Mouse (Mus musculus): Measurements from ENCODE around the gene 4930412O13Rik. TPM values are rescaled to one million over a fixed set of nuclear protein-coding genes. Genes with fewer than 3 reads are reported as not detected.
A peak's percentile ranks its signal among the peaks of the same experiment; 100 is the strongest.

Gene 4930412O13Rik
- polyA plus RNA-seq, 1 experiment from 2014 or later, result 0.36 TPM

- Histone ChIP-seq H3K27me3 (ENCODE audit: control insufficient read depth, insufficient read depth, low read length) (peaks cover 98% of the 10 kb centered on the region), H3K27ac (no peak overlapping the region), H3K36me3 (replicated peaks; ENCODE audit: control insufficient read depth, insufficient read depth) (no peaks in the 10 kb centered on the region), H3K4me3 (replicated peaks; ENCODE audit: low read length) (no peak overlapping the region), H3K9ac (no peak overlapping the region), H3K4me2 (replicated peaks) (no peak overlapping the region), H3K9me3 (ENCODE audit: control insufficient read depth, low read length) (no peaks in the 10 kb centered on the region), H3K4me1 (replicated peaks; ENCODE audit: control insufficient read depth, insufficient read depth, low read length) (no peaks in the 10 kb centered on the region)
- ATAC-seq (ENCODE audit: low FRiP score), result no peak
- 4% methylated on average over 5 of the region's 5 CpGs for WGBS
- DNase-seq (ENCODE audit: low spot score), result no peak
Measured at GRCm38 (mm10) chr2:9890906-9891305, 9.9 kb downstream of the 4930412O13Rik start.

- Histone ChIP-seq H3K9ac (no peak overlapping the region), H3K9me3 (ENCODE audit: control insufficient read depth, low read length) (no peaks in the 10 kb centered on the region), H3K36me3 (replicated peaks; ENCODE audit: control insufficient read depth, insufficient read depth) (no peaks in the 10 kb centered on the region), H3K4me2 (replicated peaks) (no peak overlapping the region), H3K27ac (peak overlapping the region; percentile 47; the same call in 1 of the 2 replicates), H3K4me3 (replicated peaks; ENCODE audit: low read length) (no peak overlapping the region), H3K27me3 (ENCODE audit: control insufficient read depth, insufficient read depth, low read length) (peaks cover 98% of the 10 kb centered on the region), H3K4me1 (replicated peaks; ENCODE audit: control insufficient read depth, insufficient read depth, low read length) (no peaks in the 10 kb centered on the region; the same call in 1 of the 2 replicates)
- WGBS, result 5% methylated on average over 7 of the region's 7 CpGs
- ATAC-seq (ENCODE audit: low FRiP score) (no peak), DNase-seq (ENCODE audit: low spot score) (no peak)
Measured at GRCm38 (mm10) chr2:9892541-9892940, 11.5 kb downstream of the 4930412O13Rik start.

GRCm38 (mm10) chr2:9893272-9893953 lies 12.4 kb downstream of the 4930412O13Rik start:
- 3% methylated on average over 6 of the region's 6 CpGs for WGBS
- Histone ChIP-seq H3K36me3 (replicated peaks; ENCODE audit: control insufficient read depth, insufficient read depth) (no peaks in the 10 kb centered on the region), H3K9ac (no peak overlapping the region), H3K27ac (no peak overlapping the region), H3K9me3 (ENCODE audit: control insufficient read depth, low read length) (no peaks in the 10 kb centered on the region), H3K27me3 (ENCODE audit: control insufficient read depth, insufficient read depth, low read length) (peaks cover 98% of the 10 kb centered on the region), H3K4me1 (replicated peaks; ENCODE audit: control insufficient read depth, insufficient read depth, low read length) (no peaks in the 10 kb centered on the region; the same call in 1 of the 2 replicates), H3K4me2 (replicated peaks) (no peak overlapping the region), H3K4me3 (replicated peaks; ENCODE audit: low read length) (no peak overlapping the region)
- no peak for DNase-seq (ENCODE audit: low spot score)
- no peak for ATAC-seq (ENCODE audit: low FRiP score)

GRCm38 (mm10) chr2:9894836-9895593 lies 14.0 kb downstream of the 4930412O13Rik start:
- ATAC-seq (ENCODE audit: low FRiP score), result no peak
- Histone ChIP-seq H3K27ac (no peak overlapping the region), H3K4me3 (replicated peaks; ENCODE audit: low read length) (no peak overlapping the region), H3K9me3 (ENCODE audit: control insufficient read depth, low read length) (no peaks in the 10 kb centered on the region), H3K9ac (no peak overlapping the region), H3K4me2 (replicated peaks) (no peak overlapping the region), H3K27me3 (ENCODE audit: control insufficient read depth, insufficient read depth, low read length) (peaks cover 98% of the 10 kb centered on the region), H3K4me1 (replicated peaks; ENCODE audit: control insufficient read depth, insufficient read depth, low read length) (no peaks in the 10 kb centered on the region; the same call in 1 of the 2 replicates), H3K36me3 (replicated peaks; ENCODE audit: control insufficient read depth, insufficient read depth) (no peaks in the 10 kb centered on the region)
- 2% methylated on average over 19 of the region's 19 CpGs for WGBS
- no peak for DNase-seq (ENCODE audit: low spot score)

- WGBS, result under 1% methylated on average over 22 of the region's 22 CpGs
- Histone ChIP-seq H3K4me2 (replicated peaks) (peak overlapping the region; percentile 30), H3K4me1 (replicated peaks; ENCODE audit: control insufficient read depth, insufficient read depth, low read length) (no peaks in the 10 kb centered on the region; the same call in 1 of the 2 replicates), H3K27ac (no peak overlapping the region), H3K9me3 (ENCODE audit: control insufficient read depth, low read length) (no peaks in the 10 kb centered on the region), H3K36me3 (replicated peaks; ENCODE audit: control insufficient read depth, insufficient read depth) (no peaks in the 10 kb centered on the region), H3K9ac (no peak overlapping the region), H3K4me3 (replicated peaks; ENCODE audit: low read length) (no peak overlapping the region), H3K27me3 (ENCODE audit: control insufficient read depth, insufficient read depth, low read length) (peaks cover 86% of the 10 kb centered on the region)
- no peak for ATAC-seq (ENCODE audit: low FRiP score)
- no peak for DNase-seq (ENCODE audit: low spot score)
Measured at GRCm38 (mm10) chr2:9896097-9896770, 15.2 kb downstream of the 4930412O13Rik start.

- 3% methylated on average over 8 of the region's 8 CpGs for WGBS
- H3K9ac ChIP-seq, result no peak overlapping the region
- no peak overlapping the region for H3K4me2 ChIP-seq (replicated peaks)
- ATAC-seq (ENCODE audit: low FRiP score), result no peak
- H3K36me3 ChIP-seq (replicated peaks; ENCODE audit: control insufficient read depth, insufficient read depth), result no peaks in the 10 kb centered on the region
- DNase-seq (ENCODE audit: low spot score), result no peak
- H3K27ac ChIP-seq, result no peak overlapping the region
- H3K4me1 ChIP-seq (replicated peaks; ENCODE audit: control insufficient read depth, insufficient read depth, low read length), result no peaks in the 10 kb centered on the region; the same call in 1 of the 2 replicates
- H3K27me3 ChIP-seq (ENCODE audit: control insufficient read depth, insufficient read depth, low read length), result peaks cover 71% of the 10 kb centered on the region
- H3K9me3 ChIP-seq (ENCODE audit: control insufficient read depth, low read length), result no peaks in the 10 kb centered on the region
- H3K4me3 ChIP-seq (replicated peaks; ENCODE audit: low read length), result no peak overlapping the region
Measured at GRCm38 (mm10) chr2:9897846-9898245, 16.8 kb downstream of the 4930412O13Rik start.

- 68% methylated on average over 14 of the region's 14 CpGs for WGBS
- no peaks in the 10 kb centered on the region for H3K9me3 ChIP-seq (ENCODE audit: control insufficient read depth, low read length)
- no peak for ATAC-seq (ENCODE audit: low FRiP score)
- H3K9ac ChIP-seq, result no peak overlapping the region
- H3K4me3 ChIP-seq (replicated peaks; ENCODE audit: low read length), result no peak overlapping the region
- H3K4me1 ChIP-seq (replicated peaks; ENCODE audit: control insufficient read depth, insufficient read depth, low read length), result no peaks in the 10 kb centered on the region
- DNase-seq (ENCODE audit: low spot score), result no peak
- H3K36me3 ChIP-seq (replicated peaks; ENCODE audit: control insufficient read depth, insufficient read depth), result no peaks in the 10 kb centered on the region
- H3K27me3 ChIP-seq (ENCODE audit: control insufficient read depth, insufficient read depth, low read length), result peaks cover 10% of the 10 kb centered on the region
- no peak overlapping the region for H3K4me2 ChIP-seq (replicated peaks)
- H3K27ac ChIP-seq, result no peak overlapping the region
Measured at GRCm38 (mm10) chr2:9903854-9904560, 23.0 kb downstream of the 4930412O13Rik start.

- Histone ChIP-seq H3K9ac (no peak overlapping the region), H3K27me3 (ENCODE audit: control insufficient read depth, insufficient read depth, low read length) (no peaks in the 10 kb centered on the region; the same call in 1 of the 2 replicates), H3K4me2 (replicated peaks) (no peak overlapping the region), H3K36me3 (replicated peaks; ENCODE audit: control insufficient read depth, insufficient read depth) (no peaks in the 10 kb centered on the region), H3K4me1 (replicated peaks; ENCODE audit: control insufficient read depth, insufficient read depth, low read length) (no peaks in the 10 kb centered on the region), H3K4me3 (replicated peaks; ENCODE audit: low read length) (no peak overlapping the region), H3K9me3 (ENCODE audit: control insufficient read depth, low read length) (no peaks in the 10 kb centered on the region), H3K27ac (no peak overlapping the region)
- WGBS, result 11% methylated on average over 11 of the region's 11 CpGs
- no peak for DNase-seq (ENCODE audit: low spot score)
- ATAC-seq (ENCODE audit: low FRiP score), result no peak
Measured at GRCm38 (mm10) chr2:9905995-9906394, 24.9 kb downstream of the 4930412O13Rik start.

GRCm38 (mm10) chr2:9917602-9918001 lies 36.5 kb downstream of the 4930412O13Rik start:
- DNase-seq (ENCODE audit: low spot score) (no peak), ATAC-seq (ENCODE audit: low FRiP score) (no peak)
- no peaks in the 10 kb centered on the region for H3K9me3 ChIP-seq (ENCODE audit: control insufficient read depth, low read length)
- no peak overlapping the region for H3K4me2 ChIP-seq (replicated peaks)
- no peak overlapping the region for H3K9ac ChIP-seq
- no peak overlapping the region for H3K27ac ChIP-seq
- H3K4me1 ChIP-seq (replicated peaks; ENCODE audit: control insufficient read depth, insufficient read depth, low read length), result no peaks in the 10 kb centered on the region
- peaks cover 14% of the 10 kb centered on the region for H3K36me3 ChIP-seq (replicated peaks; ENCODE audit: control insufficient read depth, insufficient read depth)
- no peak overlapping the region for H3K4me3 ChIP-seq (replicated peaks; ENCODE audit: low read length)
- no peaks in the 10 kb centered on the region for H3K27me3 ChIP-seq (ENCODE audit: control insufficient read depth, insufficient read depth, low read length)
- 91% methylated on average over 9 of the region's 9 CpGs for WGBS

All from hindbrain, embryonic 14.5 days (tissue).